Mouse (Mus musculus): ENCODE results near the gene Ybx2. TPM values are rescaled to one million over a fixed set of nuclear protein-coding genes. Genes with fewer than 3 reads are reported as not detected.
A peak's percentile ranks its signal among the peaks of the same experiment; 100 is the strongest.

Gene Ybx2
- total RNA-seq, 1 experiment from 2014 or later, result 14.8 TPM

GRCm38 (mm10) chr11:69965271-69966005 lies 29.8 kb downstream of the Ybx2 start:
- DNase-seq, result no peak

DNA sequence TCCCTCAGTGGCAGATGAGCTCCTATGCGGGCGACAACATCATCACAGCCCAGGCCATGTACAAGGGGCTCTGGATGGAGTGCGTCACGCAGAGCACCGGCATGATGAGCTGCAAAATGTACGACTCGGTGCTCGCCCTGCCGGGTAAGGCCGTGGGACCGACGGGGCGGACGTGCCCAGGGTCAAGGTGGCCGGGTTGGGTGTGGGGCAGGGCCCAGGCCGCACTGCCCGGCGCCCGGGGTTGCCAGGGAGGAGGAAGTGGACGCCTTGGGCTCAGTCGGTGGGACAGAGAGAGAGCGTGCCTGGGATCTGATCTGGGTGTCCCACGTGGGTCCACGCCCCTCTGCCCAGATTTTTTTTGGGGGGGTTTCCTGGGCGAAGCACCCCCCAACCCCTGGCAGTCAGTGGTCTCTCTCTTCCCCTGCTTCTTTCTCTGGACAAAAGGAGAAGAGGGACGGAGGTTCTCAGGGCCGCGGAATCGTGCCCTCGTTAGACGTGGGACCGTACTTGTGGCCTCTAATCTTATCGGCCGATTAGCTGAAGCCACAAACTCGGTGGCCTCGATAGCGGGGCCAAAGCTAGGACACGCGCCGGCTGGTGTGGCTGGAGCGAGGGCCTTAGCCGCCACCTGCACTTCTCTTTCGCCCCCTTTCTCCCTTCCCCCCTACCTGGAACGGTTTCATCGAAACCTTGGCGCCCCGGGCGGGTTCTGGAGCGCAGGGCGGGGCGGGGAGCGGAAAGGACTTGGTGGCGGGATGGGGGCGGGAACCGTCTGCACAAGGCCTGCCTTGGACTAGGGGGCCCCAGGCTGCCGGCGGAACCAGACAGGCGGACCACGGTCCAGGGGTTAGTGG lies 30.6 kb downstream of the Ybx2 start:
- DNase-seq, result no peak

DNA sequence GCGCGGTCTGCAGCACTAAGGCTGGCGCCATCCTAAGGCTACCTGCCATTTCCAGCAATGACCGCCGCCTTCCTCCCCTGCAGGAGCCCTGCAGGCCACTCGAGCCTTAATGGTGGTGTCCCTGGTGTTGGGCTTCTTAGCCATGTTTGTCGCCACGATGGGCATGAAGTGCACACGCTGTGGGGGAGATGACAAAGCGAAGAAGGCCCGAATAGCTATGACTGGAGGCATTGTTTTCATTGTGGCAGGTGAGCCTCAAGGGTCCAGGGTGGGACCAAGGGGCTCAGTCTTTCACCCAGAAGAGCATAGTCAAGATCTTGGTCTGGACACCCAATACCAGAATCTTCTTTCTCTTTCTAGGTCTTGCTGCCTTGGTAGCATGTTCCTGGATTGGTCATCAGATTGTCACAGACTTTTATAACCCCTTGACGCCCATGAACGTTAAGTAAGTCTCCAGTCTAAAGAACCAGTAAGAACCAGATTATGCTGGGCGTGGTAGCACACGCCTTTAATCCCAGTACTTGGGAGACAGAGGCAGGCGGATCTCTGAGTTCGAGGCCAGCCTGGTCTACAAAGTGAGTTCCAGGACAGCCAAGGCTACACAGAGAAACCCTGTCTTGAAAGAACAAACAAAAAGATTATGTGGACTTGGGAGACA lies 31.4 kb downstream of the Ybx2 start:
- DNase-seq, result no peak

DNA sequence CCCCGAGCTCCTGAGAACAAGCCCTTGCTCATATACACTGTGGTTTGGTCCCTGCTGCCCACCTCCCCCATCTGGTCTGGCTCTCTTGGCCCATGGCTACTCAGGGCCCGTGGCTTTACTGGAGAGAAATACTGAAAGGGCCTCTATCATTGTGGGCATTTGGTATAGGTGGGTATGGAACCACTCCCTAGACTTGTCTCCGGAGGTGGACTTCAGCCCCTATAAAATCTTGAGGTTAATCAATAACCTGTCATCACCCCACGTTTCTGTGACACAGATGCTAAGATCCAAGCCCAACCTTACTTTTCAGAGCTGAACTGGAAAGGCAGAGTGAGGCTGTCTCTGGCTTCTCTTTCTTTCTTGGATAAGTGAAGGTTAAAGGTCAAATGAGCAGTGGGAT lies 33.2 kb downstream of the Ybx2 start:
- no peak for DNase-seq

GRCm38 (mm10) chr11:69970222-69970621 lies 34.6 kb downstream of the Ybx2 start:
- no peak for DNase-seq

DNA sequence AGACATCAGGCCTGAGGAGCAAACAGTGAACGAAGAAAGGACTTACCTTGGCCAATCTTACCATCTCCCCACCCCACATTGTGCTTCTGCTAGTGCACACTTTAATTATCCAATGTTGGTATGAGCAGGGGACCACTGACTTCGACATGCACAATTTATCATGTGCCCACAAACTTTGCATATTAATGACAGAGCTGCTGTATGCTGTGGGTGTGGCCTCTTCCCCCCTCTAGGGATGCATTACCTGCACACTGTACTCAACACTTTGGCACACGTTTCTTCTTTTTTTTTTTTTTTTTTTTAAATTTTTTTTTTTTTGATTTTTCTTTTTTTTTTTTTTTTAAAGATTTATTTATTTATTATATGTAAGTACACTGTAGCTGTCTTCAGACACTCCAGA lies 35.2 kb downstream of the Ybx2 start:
- DNase-seq, result no peak

GRCm38 (mm10) chr11:69974907-69975306 lies 39.3 kb downstream of the Ybx2 start:
- no peak for DNase-seq

GRCm38 (mm10) chr11:69976271-69976670 lies 40.7 kb downstream of the Ybx2 start:
- DNase-seq, result no peak

GRCm38 (mm10) chr11:69979827-69980195 lies 44.2 kb downstream of the Ybx2 start:
- DNase-seq, result no peak

GRCm38 (mm10) chr11:69980196-69981140 lies 44.9 kb downstream of the Ybx2 start:
- DNase-seq, result peak; percentile 96

GRCm38 (mm10) chr11:69981141-69981762 lies 45.7 kb downstream of the Ybx2 start, which contains the start of gene Ctdnep1:
Gene Ctdnep1, plus strand, starts transcription at chr11:69981156.
- DNase-seq, result no peak

DNA sequence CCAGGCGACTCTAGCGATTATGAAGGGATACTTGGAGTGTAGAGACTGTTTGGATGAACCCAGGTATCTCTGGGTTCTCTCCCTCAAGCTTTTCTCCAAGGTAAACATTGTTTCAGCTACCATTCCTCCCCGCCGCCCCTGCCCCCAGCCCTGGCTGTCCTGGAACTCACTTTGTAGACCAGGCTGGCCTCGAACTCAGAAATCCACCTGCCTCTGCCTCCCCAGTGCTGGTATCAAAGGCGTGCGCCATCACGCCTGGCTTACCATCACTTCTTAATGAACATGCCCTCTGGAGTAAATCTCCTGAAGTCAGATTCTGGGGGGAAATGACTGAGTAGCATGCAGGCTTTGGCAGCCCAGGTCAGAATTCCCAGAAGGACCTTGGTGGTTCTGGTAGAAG lies 46.6 kb downstream of the Ybx2 start, which contains the start of gene Elp5:
Gene Elp5 (minus strand): TSS at position 293 of the 400 bp plus-strand sequence.
- no peak for DNase-seq

DNA sequence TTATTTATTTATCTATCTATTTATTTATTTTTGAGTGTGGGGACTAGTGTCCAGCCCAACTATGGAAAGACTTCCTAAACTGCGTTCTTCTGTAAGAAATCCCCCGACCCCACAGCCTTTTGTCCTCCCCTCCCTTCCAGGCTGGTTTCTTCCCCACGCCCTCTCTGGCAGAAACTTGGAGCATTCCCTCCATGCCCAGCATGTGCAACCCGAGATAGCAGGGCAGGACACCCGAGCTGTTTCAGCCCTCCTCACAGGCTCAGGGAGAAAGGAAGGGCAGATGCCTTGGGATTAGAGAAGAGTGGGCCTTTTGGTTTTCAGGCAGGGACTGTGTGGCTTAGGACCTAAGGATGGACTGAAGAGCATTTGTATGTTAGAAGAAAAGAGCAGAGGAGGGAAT lies 47.3 kb downstream of the Ybx2 start:
- no peak for DNase-seq

GRCm38 (mm10) chr11:69983377-69983776 lies 47.8 kb downstream of the Ybx2 start:
- no peak for DNase-seq

DNA sequence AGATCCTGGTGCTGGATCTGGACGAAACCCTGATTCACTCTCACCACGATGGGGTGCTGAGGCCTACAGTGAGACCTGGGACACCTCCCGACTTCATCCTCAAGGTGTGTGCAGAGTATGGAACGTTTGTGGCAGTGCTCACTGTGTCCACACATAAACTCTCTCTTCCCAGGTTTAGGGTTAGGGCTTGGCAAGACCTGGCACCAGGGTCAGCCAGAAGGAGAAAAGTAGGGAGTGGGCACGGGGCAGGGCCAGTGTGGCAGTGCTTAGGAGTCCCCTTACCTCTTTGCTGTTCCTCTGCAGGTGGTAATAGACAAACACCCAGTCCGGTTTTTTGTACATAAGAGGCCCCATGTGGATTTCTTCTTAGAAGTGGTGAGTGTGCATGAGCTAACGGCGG lies 48.8 kb downstream of the Ybx2 start:
- DNase-seq, result no peak

GRCm38 (mm10) chr11:69989949-69990348 lies 54.4 kb downstream of the Ybx2 start:
- no peak for DNase-seq

Small RNAs within 50 kb of the gene (microRNA-seq; reads per million reads assigned to microRNA genes)
- gene Gm44349, result 0 to 0.36 reads per million in 2 experiments

Other genes starting within 250 kb of the Ybx2 start
- gene Tnfsf12, start 239.9 kb upstream of the Ybx2 start, total RNA-seq (2021), result 16.6 and 25.6 TPM in 2 replicates
- 3.8 and 4.6 TPM in 2 replicates for gene Tnfsfm13, start 239.7 kb upstream of the Ybx2 start, total RNA-seq (2021)
- 98.5 and 101 TPM in 2 replicates for gene Polr2a, start 177.2 kb upstream of the Ybx2 start, total RNA-seq (2021)
- gene Slc35g3, start 173.8 kb upstream of the Ybx2 start, total RNA-seq (2021), result not detected in 2 replicates
- gene Zbtb4, start 169.9 kb upstream of the Ybx2 start, total RNA-seq (2021), result 39.5 and 65.8 TPM in 2 replicates
- gene Chrnb1, start 139.9 kb upstream of the Ybx2 start, total RNA-seq (2021), result 1.8 and 2.4 TPM in 2 replicates
- 3.6 and 3.9 TPM in 2 replicates for gene Fgf11, start 133.9 kb upstream of the Ybx2 start, total RNA-seq (2021)
- not detected in 2 replicates for gene Tmem102, start 130.2 kb upstream of the Ybx2 start, total RNA-seq (2021)
- not detected in 2 replicates for gene Gm39566, start 120.5 kb upstream of the Ybx2 start, total RNA-seq (2021)
- gene Spem2, start 117.3 kb upstream of the Ybx2 start, total RNA-seq (2021), result not detected in 2 replicates
- not detected in 2 replicates for gene Spem1, start 113.6 kb upstream of the Ybx2 start, total RNA-seq (2021)
- gene Nlgn2, start 98.0 kb upstream of the Ybx2 start, total RNA-seq (2021), result 18.6 and 19.7 TPM in 2 replicates
- gene Tmem256, start 97.3 kb upstream of the Ybx2 start, total RNA-seq (2021), result 149 and 152 TPM in 2 replicates
- 43.8 and 52.9 TPM in 2 replicates for gene Plscr3, start 89.4 kb upstream of the Ybx2 start, total RNA-seq (2021)
- gene Tnk1, start 77.1 kb upstream of the Ybx2 start, total RNA-seq (2021), result not detected in 2 replicates
- gene Tmem95, start 57.8 kb upstream of the Ybx2 start, total RNA-seq (2021), result not detected in 2 replicates
- 4.4 and 4.9 TPM in 2 replicates for gene Kctd11, start 54.4 kb upstream of the Ybx2 start, total RNA-seq (2021)
- 0.30 TPM in 1 of 2 replicates, not detected in the other for gene Acap1, start 40.3 kb upstream of the Ybx2 start, total RNA-seq (2021)
- 1.2 and 2.6 TPM in 2 replicates for gene 2810408A11Rik, start 34.8 kb upstream of the Ybx2 start, total RNA-seq (2021)
- gene Neurl4, start 34.7 kb upstream of the Ybx2 start, total RNA-seq (2021), result 52.4 and 55.5 TPM in 2 replicates
- 62.5 and 70.2 TPM in 2 replicates for gene Gps2, start 21.9 kb upstream of the Ybx2 start, total RNA-seq (2021)
- gene Eif5a, start 13.8 kb upstream of the Ybx2 start, total RNA-seq (2021), result 542 and 558 TPM in 2 replicates
- gene Slc2a4, start 12.4 kb downstream of the Ybx2 start, total RNA-seq (2021), result 42.6 and 48.6 TPM in 2 replicates
- 0.52 TPM in 1 of 2 replicates, not detected in the other for gene Cldn7, start 29.0 kb downstream of the Ybx2 start, total RNA-seq (2021)
- 123 and 141 TPM in 2 replicates for gene Ctdnep1, start 45.4 kb downstream of the Ybx2 start, total RNA-seq (2021)
- gene Elp5, start 46.7 kb downstream of the Ybx2 start, total RNA-seq (2021), result 71.1 and 76.1 TPM in 2 replicates
- 406 and 407 TPM in 2 replicates for gene Gabarap, start 55.3 kb downstream of the Ybx2 start, total RNA-seq (2021)
- 55.7 and 64.6 TPM in 2 replicates for gene Phf23, start 60.0 kb downstream of the Ybx2 start, total RNA-seq (2021)
- 19.6 and 22.3 TPM in 2 replicates for gene Dvl2, start 64.8 kb downstream of the Ybx2 start, total RNA-seq (2021)
- 391 and 422 TPM in 2 replicates for gene Acadvl, start 79.6 kb downstream of the Ybx2 start, total RNA-seq (2021)
- 30.7 and 31.0 TPM in 2 replicates for gene Dlg4, start 81.1 kb downstream of the Ybx2 start, total RNA-seq (2021)
- gene Asgr1, start 118.3 kb downstream of the Ybx2 start, total RNA-seq (2021), result 0.91 and 3.4 TPM in 2 replicates
- gene Asgr2, start 156.8 kb downstream of the Ybx2 start, total RNA-seq (2021), result 2.9 and 4.1 TPM in 2 replicates
- 2.2 and 2.6 TPM in 2 replicates for gene Mgl2, start 194.5 kb downstream of the Ybx2 start, total RNA-seq (2021)
- 0.81 and 2.0 TPM in 2 replicates for gene Clec10a, start 220.4 kb downstream of the Ybx2 start, total RNA-seq (2021)